ENCODE assay signal across 9 mouse cellular contexts in genomic region chr7:82119266-82119665, GRCm38 (mm10). TPM values are rescaled to one million over a fixed set of nuclear protein-coding genes. Genes with fewer than 3 reads are reported as not detected.
DNase-seq lines count a peak whose midpoint lies in the region; ATAC-seq and TF ChIP-seq lines count a peak whose summit lies in the region.
"Had no signal": no experiment of that assay in that cellular context is flagged by ENCODE, and none has a peak within 500 bp of the region (broad histone marks: within the 10 kb centered on the region; RNA-seq: fewer than 3 reads in every experiment).

No protein-coding gene starts in this region.

- no peaks in the 10 kb centered on the region for H3K36me3 ChIP-seq in embryonic facial prominence, embryonic 10.5 days (replicated peaks)
- no peaks in the 10 kb centered on the region for H3K36me3 ChIP-seq in liver, postnatal 0 days (replicated peaks; ENCODE audit: insufficient read depth, low read length)

- H3K27me3 ChIP-seq in embryonic facial prominence, embryonic 10.5 days (replicated peaks; ENCODE audit: low read depth, poor library complexity, severe bottlenecking) = peaks cover 6% of the 10 kb centered on the region; the same call in 1 of the 2 replicates
- 0 out of 2 replicates have a peak, but pooled peaks cover 4% of the 10 kb centered on the region for H3K27me3 ChIP-seq in liver, postnatal 0 days (ENCODE audit: insufficient read depth, low read length)

- no peak overlapping the region for H3K27ac ChIP-seq in embryonic facial prominence, embryonic 10.5 days (replicated peaks)
- H3K27ac ChIP-seq in liver, postnatal 0 days (ENCODE audit: low read depth) = no peak overlapping the region

- TF ChIP-seq EP300 in liver, postnatal 0 days (IDR thresholded peaks at IDR 0.05; ENCODE audit: low read depth) = no peak

- no peaks in the 10 kb centered on the region for H3K9me3 ChIP-seq in embryonic facial prominence, embryonic 10.5 days
- H3K9me3 ChIP-seq in liver, postnatal 0 days (ENCODE audit: low read length) = no peaks in the 10 kb centered on the region

- no peak overlapping the region for H3K9ac ChIP-seq in liver, postnatal 0 days (replicated peaks)

- peak; percentile 54 for DNase-seq in CD4-positive helper T cell, adult 2 months (ENCODE audit: low read depth, low spot score)
- DNase-seq in adrenal gland, postnatal 10 days = peak; percentile 85
- peak; percentile 77 for DNase-seq in embryonic facial prominence, embryonic 10.5 days (ENCODE audit: low spot score)
- DNase-seq in heart, postnatal 10 days = peak; percentile 76 to 86
- DNase-seq in kidney, postnatal 36 days = peak; percentile 77 to 90
- peak; percentile 58 for DNase-seq in liver, postnatal 0 days
- peak; percentile 28 for DNase-seq in ovary, adult 18-20 months (ENCODE audit: low spot score)
- DNase-seq in thymus, postnatal 0 days (ENCODE audit: low spot score) = peak; percentile 85

- intact Hi-C loops in heart, postnatal 10 days (cut with DNase I) = loop anchor here (1.0 to 10.0 kb wide), 3 partner anchors 160 to 332 kb away; partner anchors contain the start of gene 3110040N11Rik

- 17% methylated on average over 2 of the region's 2 CpGs for WGBS in embryonic facial prominence, embryonic 10.5 days
- 6% methylated on average over 2 of the region's 2 CpGs for WGBS in liver, postnatal 0 days (ENCODE audit: insufficient replicate concordance)

- H3K4me1 ChIP-seq in embryonic facial prominence, embryonic 10.5 days = peaks cover 5% of the 10 kb centered on the region
- H3K4me1 ChIP-seq in liver, postnatal 0 days (ENCODE audit: insufficient read depth) = no peaks in the 10 kb centered on the region

- no peak overlapping the region for H3K4me2 ChIP-seq in liver, postnatal 0 days (ENCODE audit: low read depth, low read length)

- no peak for ATAC-seq in liver, postnatal 0 days

- H3K4me3 ChIP-seq in embryonic facial prominence, embryonic 10.5 days = no peak overlapping the region
- H3K4me3 ChIP-seq in liver, postnatal 0 days (ENCODE audit: low read depth, low read length) = no peak overlapping the region
- H3K4me3 ChIP-seq: erythroblast, embryonic 14.5 days had no signal

- peak; percentile 65 for TF ChIP-seq CTCF in liver, postnatal 0 days (IDR thresholded peaks at IDR 0.05; ENCODE audit: low read depth)

RNA-seq across cellular contexts. Expression of gene Sh3gl3, which starts 54.4 kb away (rescaled TPM):
- total RNA-seq in adrenal gland, postnatal 10 days (2021) = 10 to 100 TPM in 1 of 2 experiments, 1 to 10 TPM in 1; 9.1 to 10.2 TPM
- 6.9 and 15.4 TPM in 2 replicates for polyA plus RNA-seq in embryonic facial prominence, embryonic 10.5 days (2016; fragmentation: Nextera tagmentation; extraction: Ambion mirVana)
- total RNA-seq in heart, postnatal 10 days (2021) = 1 to 10 TPM; 1.1 to 1.7 TPM
- 0.09 and 0.15 TPM in 2 replicates for polyA plus RNA-seq in liver, postnatal 0 days (2015; fragmentation: Nextera tagmentation; extraction: Ambion mirVana)
- 4.1 and 5.5 TPM in 2 replicates for polyA plus RNA-seq in thymus, postnatal 0 days (2015; fragmentation: Nextera tagmentation; extraction: Ambion mirVana)
- polyA plus RNA-seq: erythroblast, embryonic 14.5 days had no signal

Comparison
In these comparisons a context has a peak if more than half of its experiments do, and no peak if none do; other contexts are left out.
1. DNase-seq: peak in every context shown above with its lines; median percentile 85 in adrenal gland, postnatal 10 days; 85 in thymus, postnatal 0 days; 84 in kidney, postnatal 36 days; 81 in heart, postnatal 10 days; 77 in embryonic facial prominence, embryonic 10.5 days; 58 in liver, postnatal 0 days; 54 in CD4-positive helper T cell, adult 2 months; 28 in ovary, adult 18-20 months.